Mouse (Mus musculus): ENCODE measurements around the gene Akap2.
A peak's percentile ranks its signal among the peaks of the same experiment; 100 is the strongest.

Gene Akap2

DNA sequence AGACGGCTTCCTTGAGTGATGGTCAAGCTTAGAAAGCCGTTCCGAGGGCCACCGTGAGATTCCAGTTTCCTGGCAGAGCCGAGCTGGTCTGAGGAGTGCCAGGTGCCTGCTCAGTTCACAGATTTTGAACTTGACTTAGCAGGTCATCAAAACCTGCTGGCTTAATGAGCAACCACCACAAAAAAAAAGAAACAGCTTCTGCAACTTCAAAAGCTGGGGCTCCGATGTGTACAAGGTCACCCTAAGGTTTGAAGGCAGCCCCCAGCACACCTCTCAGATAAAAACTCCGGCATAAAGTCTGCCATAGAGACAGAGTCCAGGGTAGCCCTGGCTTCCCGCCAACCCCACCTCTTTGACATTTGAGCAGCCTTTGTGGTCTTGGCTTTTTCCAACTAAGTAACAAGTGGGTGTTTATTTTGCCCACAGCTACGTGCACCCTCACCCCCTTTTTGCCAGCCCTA, 198.8 kb downstream of the Akap2 start, which contains the start of gene D630039A03Rik:
D630039A03Rik (minus strand) TSS at position 97 of the 461 bp plus-strand sequence.
- DNase-seq: peak; percentile 79 to 82

GRCm38 (mm10) chr4:57916711-57917110, 199.3 kb downstream of the Akap2 start:
- peak; percentile 18 to 24 for DNase-seq

DNA sequence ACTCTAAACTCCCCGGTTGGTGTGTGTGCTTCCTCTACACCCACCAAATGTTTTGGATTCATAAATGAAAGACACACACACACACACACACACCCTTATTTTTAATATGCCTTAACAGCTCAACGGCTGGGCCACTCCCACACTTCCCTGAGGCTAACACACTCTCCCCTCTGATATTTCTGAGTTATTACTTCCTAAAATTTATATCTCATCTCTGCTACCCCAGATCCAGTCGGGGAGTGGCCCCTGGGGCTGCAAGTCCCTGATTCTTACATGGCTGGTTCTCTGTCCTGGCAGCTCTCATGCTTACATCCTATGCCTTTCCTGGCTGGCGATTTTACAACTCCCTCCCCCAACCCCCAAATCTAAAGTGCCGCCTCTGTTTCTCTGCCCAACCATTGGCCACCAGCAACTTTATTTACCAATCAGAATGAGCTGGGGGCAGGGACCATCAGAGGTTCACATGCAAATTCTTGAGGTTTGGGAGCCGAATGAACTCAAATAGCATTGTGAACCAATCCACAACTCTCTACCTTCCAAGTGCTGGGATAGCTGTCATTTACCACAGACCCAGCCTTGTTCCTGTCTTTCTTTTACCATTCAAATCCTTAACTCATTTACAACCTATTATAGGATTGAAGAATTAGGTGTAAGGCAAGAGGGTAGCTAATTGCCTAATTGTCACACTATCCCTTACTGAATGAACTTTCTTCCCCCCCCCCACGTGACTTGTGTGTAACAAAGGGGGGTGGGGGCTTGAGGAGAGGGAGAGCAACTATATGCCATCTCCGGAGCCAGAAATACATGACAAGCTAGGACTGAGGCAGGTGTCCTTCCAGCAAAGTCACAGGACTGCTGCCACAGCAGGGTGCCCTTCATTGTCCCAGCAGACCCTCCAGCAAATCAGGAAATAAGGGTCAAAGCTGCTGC, 202.3 kb downstream of the Akap2 start:
- DNase-seq: no peak

DNA sequence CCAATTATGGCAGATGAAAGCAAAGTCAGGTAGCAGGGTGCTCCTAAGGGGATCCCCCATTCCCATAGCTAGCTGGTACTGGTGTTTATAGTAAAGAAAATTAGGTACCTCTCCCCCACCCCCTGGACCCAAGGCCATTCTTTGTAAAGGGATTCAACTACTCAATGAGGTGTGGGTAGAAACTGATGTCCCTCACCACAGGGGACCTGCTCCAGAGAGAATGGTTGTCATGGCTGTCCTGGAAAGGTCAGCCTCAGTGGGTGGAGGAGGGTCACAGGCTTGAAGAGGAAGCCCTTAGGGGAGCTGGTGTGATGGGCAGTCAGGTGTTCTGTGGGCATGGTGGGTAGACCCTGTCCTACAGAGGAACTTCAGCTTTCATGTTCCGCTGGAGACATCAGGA, 203.1 kb downstream of the Akap2 start:
- DNase-seq: no peak

GRCm38 (mm10) chr4:57922171-57922570, 204.7 kb downstream of the Akap2 start:
- DNase-seq: no peak

DNA sequence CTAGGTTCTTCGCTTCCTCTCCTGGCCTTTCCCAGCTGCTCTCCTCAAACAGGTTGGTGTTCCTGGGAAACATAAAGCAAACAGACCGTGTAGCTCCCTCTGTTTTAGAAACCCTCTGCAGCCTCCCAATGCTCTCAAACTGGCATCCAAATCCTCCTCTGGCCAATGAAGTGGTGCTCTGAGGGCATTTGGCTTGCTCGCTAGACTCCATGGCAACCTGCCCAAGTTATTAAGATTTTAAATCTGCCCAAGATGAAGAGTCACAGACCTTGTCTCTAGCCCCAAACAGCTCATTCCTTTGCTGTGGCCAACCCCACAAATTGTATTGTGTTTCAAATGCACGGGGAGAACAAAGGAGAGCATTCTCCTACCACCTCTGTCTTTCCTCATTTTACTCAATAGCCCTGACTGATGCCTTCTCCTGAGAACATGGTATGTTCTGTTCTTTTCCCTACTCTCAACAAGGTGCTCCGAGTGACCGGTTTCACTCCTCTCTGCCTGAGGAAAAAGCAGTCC, 207.2 kb downstream of the Akap2 start:
- no peak for DNase-seq

GRCm38 (mm10) chr4:57927464-57928205, 210.2 kb downstream of the Akap2 start:
- peak; percentile 33 to 35 for DNase-seq

GRCm38 (mm10) chr4:57930559-57931170, 213.2 kb downstream of the Akap2 start:
- DNase-seq: no peak

GRCm38 (mm10) chr4:57934181-57934580, 216.7 kb downstream of the Akap2 start:
- DNase-seq: no peak

DNA sequence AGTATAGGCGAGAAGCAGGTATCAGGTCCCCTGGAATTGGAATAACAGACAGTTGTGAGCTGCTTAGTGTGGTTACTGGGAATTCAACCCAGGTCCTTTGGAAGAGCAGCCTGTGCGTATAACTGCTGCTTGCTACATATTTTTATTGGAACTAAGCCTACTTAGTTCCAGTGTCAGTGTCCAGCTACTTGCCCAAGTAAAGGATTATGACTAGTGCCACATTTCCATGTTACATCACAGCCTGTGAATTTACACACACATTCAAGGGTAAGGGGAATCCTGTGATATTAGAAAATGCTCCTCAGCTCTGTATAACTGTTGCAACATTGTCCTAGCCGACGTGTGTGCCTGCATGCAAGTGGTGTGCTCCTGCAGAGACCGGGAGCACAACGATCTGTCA, 219.8 kb downstream of the Akap2 start:
- DNase-seq: no peak

DNA sequence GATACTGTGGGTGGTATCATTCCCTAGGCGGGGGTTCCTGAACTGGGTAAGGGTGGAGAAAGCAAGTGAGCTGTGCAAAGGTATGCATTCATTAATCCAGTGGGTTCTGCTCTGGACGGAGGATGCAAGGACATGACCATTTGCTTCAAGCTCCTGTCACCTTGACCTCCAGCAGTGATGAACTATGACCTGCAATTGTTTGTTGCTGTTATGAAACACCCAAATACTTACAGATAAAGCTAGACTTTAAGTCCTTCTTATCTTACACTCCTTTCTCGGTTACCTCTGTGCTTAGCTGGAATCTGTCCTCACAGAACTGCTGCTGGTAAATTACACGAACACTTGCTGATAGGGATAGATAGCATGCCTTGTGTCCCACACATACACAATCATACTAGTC, 223.2 kb downstream of the Akap2 start:
- no peak for DNase-seq

DNA sequence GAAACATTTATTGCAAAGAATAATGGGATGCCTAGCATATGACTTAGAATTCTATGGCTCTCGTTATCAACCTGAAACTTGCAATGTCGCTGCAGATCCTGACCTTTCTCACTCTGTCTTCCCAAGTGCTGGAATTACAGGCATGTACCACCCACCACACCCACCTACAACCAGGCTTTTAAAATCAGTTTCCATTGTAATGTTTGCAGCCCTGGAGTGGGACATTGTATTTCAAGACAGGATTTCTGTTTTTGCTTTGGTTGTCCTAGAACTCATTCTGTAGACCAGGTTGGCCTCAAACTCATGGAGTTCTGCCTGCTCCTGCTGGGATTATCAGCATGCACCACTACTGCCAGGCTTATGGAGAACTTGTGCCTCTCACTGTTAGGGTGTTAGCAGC, 225.4 kb downstream of the Akap2 start:
- DNase-seq: no peak
